Mouse (Mus musculus) MEL (cell line): ENCODE results near the gene Ncoa7. TPM values are rescaled to one million over a fixed set of nuclear protein-coding genes. Genes with fewer than 3 reads are reported as not detected.

Experiments used
- DNase-seq: peaks from one replicate; pipeline ENCODE4 v3.0.0; 2011; ENCODE audit warnings: low read depth, low spot score
- H3K27ac ChIP-seq: 2 replicates; pipeline ENCODE4 v1.5.1; 2012; ENCODE audit warnings: low read depth, mild to moderate bottlenecking, control low read depth, low read length, moderate library complexity; ENCODE audit not compliant: control insufficient read depth
- H3K27me3 ChIP-seq, 2 experiments: fragments of 150-350 bp in 1 of 2; sonication (generic) in 1 of 2; 2 replicates each; pipeline ENCODE4 v1.6.1; 2012; ENCODE audit warnings: low read length in 2 of 2, mild to moderate bottlenecking in 2 of 2, improper control_type of control experiment in 1 of 2, moderate library complexity in 1 of 2; ENCODE audit not compliant: insufficient read depth in 2 of 2, control insufficient read depth in 1 of 2
- H3K36me3 ChIP-seq, 2 experiments: 2 replicates each; pipeline ENCODE4 v1.6.1; 2012 to 2014; ENCODE audit warnings: low read length in 2 of 2, improper control_type of control experiment in 1 of 2, inconsistent platforms in 1 of 2, mild to moderate bottlenecking in 1 of 2; ENCODE audit not compliant: insufficient read depth in 2 of 2, control insufficient read depth in 1 of 2
- H3K4me1 ChIP-seq, 2 experiments: fragments of 150-350 bp in 1 of 2; sonication (generic) in 1 of 2; 2 replicates each; pipeline ENCODE4 v1.6.1; 2012; ENCODE audit warnings: low read length in 2 of 2, improper control_type of control experiment in 1 of 2, mild to moderate bottlenecking in 1 of 2; ENCODE audit not compliant: insufficient read depth in 2 of 2, control insufficient read depth in 1 of 2
- H3K4me3 ChIP-seq, 2 experiments: fragments of 150-350 bp in 1 of 2; sonication (generic) in 1 of 2; 2 replicates each; pipeline ENCODE4 v1.5.1; 2012; ENCODE audit warnings: low read depth in 2 of 2, low read length in 2 of 2, mild to moderate bottlenecking in 2 of 2, moderate library complexity in 2 of 2, control low read depth in 1 of 2, improper control_type of control experiment in 1 of 2; ENCODE audit not compliant: control insufficient read depth in 1 of 2, insufficient read depth in 1 of 2
- H3K79me2 ChIP-seq: 2 replicates; pipeline ENCODE4 v1.6.1; 2012; ENCODE audit warnings: mild to moderate bottlenecking, low read length, moderate library complexity; ENCODE audit not compliant: control insufficient read depth, poor library complexity, insufficient read depth
- H3K9ac ChIP-seq: 2 replicates; pipeline ENCODE4 v1.6.1; 2012; ENCODE audit warnings: low read depth, mild to moderate bottlenecking, control low read depth, low read length, moderate library complexity; ENCODE audit not compliant: control insufficient read depth, poor library complexity, severe bottlenecking
- H3K9me3 ChIP-seq: fragments of 150-350 bp; sonication (generic); replicated peaks from 2 replicates; pipeline ENCODE4 v1.6.1; 2012; ENCODE audit warnings: mild to moderate bottlenecking, low read length, improper control_type of control experiment, moderate library complexity; ENCODE audit not compliant: insufficient read depth
- BHLHE40 ChIP-seq: IDR thresholded peaks from 2 replicates; pipeline ENCODE4 v1.6.1; 2012; ENCODE audit warnings: low read depth, mild to moderate bottlenecking, inconsistent platforms, low read length, improper control_type of control experiment, borderline replicate concordance
- CHD2 ChIP-seq: IDR thresholded peaks from 2 replicates; pipeline ENCODE4 v1.6.1; 2011; ENCODE audit warnings: low read length, improper control_type of control experiment
- CTCF ChIP-seq, 3 experiments: IDR thresholded peaks in 2 of 3; conservative IDR thresholded peaks in 1 of 3; 2 replicates each; pipeline ENCODE4 v1.5.1; 2011 to 2012; ENCODE audit warnings: low read length in 3 of 3, low read depth in 2 of 3, mild to moderate bottlenecking in 2 of 3, improper control_type of control experiment in 1 of 3, inconsistent platforms in 1 of 3, mixed read lengths in 1 of 3, moderate library complexity in 1 of 3; ENCODE audit not compliant: control insufficient read depth in 1 of 3, insufficient read depth in 1 of 3, poor library complexity in 1 of 3, severe bottlenecking in 1 of 3
- E2F4 ChIP-seq: IDR thresholded peaks from 2 replicates; pipeline ENCODE4 v1.6.1; 2011; ENCODE audit warnings: low read depth, low read length, improper control_type of control experiment, borderline replicate concordance
- ELF1 ChIP-seq: IDR thresholded peaks from 2 replicates; pipeline ENCODE4 v1.6.1; 2014; ENCODE audit warnings: low read depth, mild to moderate bottlenecking, inconsistent platforms, low read length, improper control_type of control experiment, moderate library complexity
- EP300 ChIP-seq, 2 experiments: IDR thresholded peaks; 2 replicates each; pipeline ENCODE4 v1.6.1; 2011; ENCODE audit warnings: improper control_type of control experiment in 2 of 2, low read length in 2 of 2, low read depth in 1 of 2, mild to moderate bottlenecking in 1 of 2
- ETS1 ChIP-seq: IDR thresholded peaks from 2 replicates; pipeline ENCODE4 v1.6.1; 2012; ENCODE audit warnings: low read depth, mild to moderate bottlenecking, inconsistent platforms, low read length, improper control_type of control experiment, moderate library complexity
- GATA1 ChIP-seq: IDR thresholded peaks from 2 replicates; pipeline ENCODE4 v1.6.1; 2011; ENCODE audit warnings: low read depth, low read length, improper control_type of control experiment
- HCFC1 ChIP-seq: IDR thresholded peaks from 2 replicates; pipeline ENCODE4 v1.6.1; 2012; ENCODE audit warnings: low read depth, mild to moderate bottlenecking, inconsistent platforms, low read length, improper control_type of control experiment, moderate library complexity
- MAFK ChIP-seq: IDR thresholded peaks from 2 replicates; pipeline ENCODE4 v1.6.1; 2011; ENCODE audit warnings: low read depth, mild to moderate bottlenecking, low read length, improper control_type of control experiment, borderline replicate concordance
- MAX ChIP-seq: IDR thresholded peaks from 2 replicates; pipeline ENCODE4 v1.6.1; 2011; ENCODE audit warnings: low read length, improper control_type of control experiment
- MAZ ChIP-seq: IDR thresholded peaks from 2 replicates; pipeline ENCODE4 v1.6.1; 2012; ENCODE audit warnings: low read depth, mild to moderate bottlenecking, inconsistent platforms, low read length, improper control_type of control experiment
- MEF2A ChIP-seq: IDR thresholded peaks from 2 replicates; pipeline ENCODE4 v1.6.1; 2014; ENCODE audit warnings: low read depth, mild to moderate bottlenecking, inconsistent platforms, low read length, improper control_type of control experiment; ENCODE audit not compliant: poor library complexity, insufficient replicate concordance, severe bottlenecking; ENCODE audit errors: extremely low read depth
- RAD21 ChIP-seq: IDR thresholded peaks from 2 replicates; pipeline ENCODE4 v1.6.1; 2011; ENCODE audit warnings: mild to moderate bottlenecking, low read depth, low read length, improper control_type of control experiment
- RCOR1 ChIP-seq: IDR thresholded peaks from 2 replicates; pipeline ENCODE4 v1.6.1; 2012; ENCODE audit warnings: low read depth, mild to moderate bottlenecking, inconsistent platforms, low read length, improper control_type of control experiment
- SIN3A ChIP-seq: IDR thresholded peaks from 2 replicates; pipeline ENCODE4 v1.6.1; 2012; ENCODE audit warnings: low read length, improper control_type of control experiment, inconsistent platforms
- SMC3 ChIP-seq: IDR thresholded peaks from 2 replicates; pipeline ENCODE4 v1.6.1; 2011; ENCODE audit warnings: low read depth, low read length, improper control_type of control experiment
- TAL1 ChIP-seq: IDR thresholded peaks from 2 replicates; pipeline ENCODE4 v1.6.1; 2012; ENCODE audit warnings: mild to moderate bottlenecking, inconsistent platforms, low read length, moderate library complexity, mixed read lengths
- TBP ChIP-seq: IDR thresholded peaks from 2 replicates; pipeline ENCODE4 v1.8.0; 2011; ENCODE audit warnings: low read depth, low read length, improper control_type of control experiment
- TCF12 ChIP-seq: IDR thresholded peaks from 2 replicates; pipeline ENCODE4 v1.6.1; 2014; ENCODE audit warnings: low read depth, mild to moderate bottlenecking, inconsistent platforms, low read length, improper control_type of control experiment, moderate library complexity
- USF1 ChIP-seq: IDR thresholded peaks from 2 replicates; pipeline ENCODE4 v1.6.1; 2014; ENCODE audit warnings: low read depth, mild to moderate bottlenecking, inconsistent platforms, low read length, improper control_type of control experiment, moderate library complexity
- ZC3H11A ChIP-seq: IDR thresholded peaks from 2 replicates; pipeline ENCODE4 v1.6.1; 2012; ENCODE audit warnings: low read depth, mild to moderate bottlenecking, inconsistent platforms, low read length, improper control_type of control experiment
- ZNF384 ChIP-seq: IDR thresholded peaks from 2 replicates; pipeline ENCODE4 v1.6.1; 2012; ENCODE audit warnings: low read depth, mild to moderate bottlenecking, inconsistent platforms, low read length, improper control_type of control experiment
- polyA plus RNA-seq, 2 experiments: library from polyadenylated mRNA; stranded (reverse) in 1 of 2; unstranded in 1 of 2; fragments of >175 nt in 1 of 2; fragments of >200 nt in 1 of 2; gene quantifications; 2 replicates each; pipeline versions ENCODE4 v1.2.1 to v1.2.4; 2012; ENCODE audit warnings: low replicate concordance in 2 of 2, low read depth in 1 of 2; ENCODE audit not compliant: insufficient read length in 2 of 2, insufficient read depth in 1 of 2, missing spikeins in 1 of 2
- total RNA-seq: library from RNA; depleted of rRNA; stranded (reverse); fragments of 300-350 nt; gene quantifications from 2 replicates; pipeline ENCODE4 v1.2.3, GENCODE M21; 2012

Gene Ncoa7
- total and polyA plus RNA-seq, 3 experiments = 1.7 to 64.9 (median 4.2) TPM

DNA sequence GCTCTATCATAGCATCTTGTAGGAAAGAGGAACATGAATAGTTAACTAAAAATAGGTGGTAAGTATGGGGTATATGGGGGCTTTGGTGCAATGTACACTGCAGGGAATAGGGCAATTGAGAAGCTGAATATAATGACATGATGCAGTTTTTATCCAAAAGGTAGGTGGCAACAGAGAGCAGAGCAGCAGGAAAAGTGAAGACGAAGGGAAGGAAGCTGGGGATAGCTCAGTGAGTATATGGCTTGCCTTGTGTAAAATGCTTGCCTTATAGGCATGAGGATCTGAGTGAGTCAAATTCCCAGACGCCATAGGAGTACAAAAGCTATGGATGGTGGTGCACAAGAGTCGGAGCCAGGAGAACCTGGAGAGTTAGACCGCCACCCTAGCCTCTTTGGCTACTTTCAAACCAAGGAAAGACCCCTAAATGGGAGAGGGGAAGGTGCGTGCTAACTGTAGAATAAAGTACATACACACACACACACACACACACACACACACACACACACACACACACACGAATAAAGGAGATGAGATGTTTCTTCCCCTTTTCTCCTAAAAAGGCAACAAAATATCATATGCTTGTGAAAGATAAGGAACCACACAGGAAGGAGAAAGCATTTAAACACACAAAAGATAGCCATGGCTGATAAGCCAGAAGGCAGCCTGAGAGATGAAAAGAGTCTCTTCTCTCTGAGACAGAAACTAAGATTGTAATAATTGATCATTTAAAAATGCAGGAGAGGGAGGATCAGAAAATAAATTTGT is 142.4 kb downstream of the Ncoa7 start:
- H3K4me1 ChIP-seq = peaks cover 3 to 18% of the 10 kb centered on the region in 2 experiments; a peak in 3 of 4 replicates
- peak overlapping the region; percentile 63 for H3K27ac ChIP-seq
- H3K4me3 ChIP-seq = peak overlapping the region; percentile 23 to 34; a peak in 3 of 4 replicates
- no peak overlapping the region for H3K9ac ChIP-seq
- no peaks in the 10 kb centered on the region for H3K27me3 ChIP-seq
- H3K79me2 ChIP-seq = no peaks in the 10 kb centered on the region
- peaks cover 0 to 29% of the 10 kb centered on the region in 2 experiments; a peak in 2 of 4 replicates for H3K36me3 ChIP-seq
- peak; percentile 82 for DNase-seq
- TF ChIP-seq BHLHE40 = peak; percentile 51; the same call in 1 of the 2 replicates
- no peak for TF ChIP-seq TBP
- TF ChIP-seq CHD2 = peak; percentile 61
- no peak; the same call in 1 of the 2 replicates for TF ChIP-seq MAZ
- 0 out of 2 replicates have a peak, but pooled peaks have one; percentile 52 for TF ChIP-seq ELF1
- TF ChIP-seq TAL1 = peak; percentile 73
- peak; percentile 98 to 99 for TF ChIP-seq EP300 (IDR thresholded peaks at IDR 0.05; ENCODE audit: low read depth in 1 of 2, low read length in 2 of 2)
- peak; percentile 97 for TF ChIP-seq RCOR1
- peak; percentile 80 for TF ChIP-seq SIN3A
- peak; percentile 93 for TF ChIP-seq ETS1
- TF ChIP-seq E2F4 = no peak
- TF ChIP-seq TCF12 = peak; percentile 97
- peak; percentile 100 for TF ChIP-seq GATA1
- TF ChIP-seq HCFC1 = peak; percentile 53; the same call in 1 of the 2 replicates
- TF ChIP-seq RAD21 = peak; percentile 15
- peak; percentile 89; the same call in 1 of the 2 replicates for TF ChIP-seq MEF2A
- TF ChIP-seq CTCF (IDR thresholded peaks at IDR 0.05 in 2 of 3, conservative IDR thresholded peaks at IDR 0.05 in 1 of 3; ENCODE audit: control insufficient read depth in 1 of 3, insufficient read depth in 1 of 3, low read depth in 2 of 3, low read length in 3 of 3, poor library complexity in 1 of 3, severe bottlenecking in 1 of 3) = peak in 2 of 3 experiments; percentile 50 to 55; a peak in 4 of 6 replicates
- peak; percentile 38 for TF ChIP-seq SMC3
- 0 out of 2 replicates have a peak, but pooled peaks have one; percentile 8 for TF ChIP-seq ZC3H11A
- TF ChIP-seq USF1 = no peak
- no peak for TF ChIP-seq MAX
- peak; percentile 85; the same call in 1 of the 2 replicates for TF ChIP-seq MAFK
- TF ChIP-seq ZNF384 = peak; percentile 50; the same call in 1 of the 2 replicates
- H3K9me3 ChIP-seq = no peaks in the 10 kb centered on the region
